Mouse (Mus musculus) cerebellum, adult 11-12 months (tissue): ENCODE results near the gene Mrpl54.

Source experiments
- DNase-seq: peaks from one replicate; pipeline ENCODE4 v3.0.0; 2022

Gene Mrpl54

DNA sequence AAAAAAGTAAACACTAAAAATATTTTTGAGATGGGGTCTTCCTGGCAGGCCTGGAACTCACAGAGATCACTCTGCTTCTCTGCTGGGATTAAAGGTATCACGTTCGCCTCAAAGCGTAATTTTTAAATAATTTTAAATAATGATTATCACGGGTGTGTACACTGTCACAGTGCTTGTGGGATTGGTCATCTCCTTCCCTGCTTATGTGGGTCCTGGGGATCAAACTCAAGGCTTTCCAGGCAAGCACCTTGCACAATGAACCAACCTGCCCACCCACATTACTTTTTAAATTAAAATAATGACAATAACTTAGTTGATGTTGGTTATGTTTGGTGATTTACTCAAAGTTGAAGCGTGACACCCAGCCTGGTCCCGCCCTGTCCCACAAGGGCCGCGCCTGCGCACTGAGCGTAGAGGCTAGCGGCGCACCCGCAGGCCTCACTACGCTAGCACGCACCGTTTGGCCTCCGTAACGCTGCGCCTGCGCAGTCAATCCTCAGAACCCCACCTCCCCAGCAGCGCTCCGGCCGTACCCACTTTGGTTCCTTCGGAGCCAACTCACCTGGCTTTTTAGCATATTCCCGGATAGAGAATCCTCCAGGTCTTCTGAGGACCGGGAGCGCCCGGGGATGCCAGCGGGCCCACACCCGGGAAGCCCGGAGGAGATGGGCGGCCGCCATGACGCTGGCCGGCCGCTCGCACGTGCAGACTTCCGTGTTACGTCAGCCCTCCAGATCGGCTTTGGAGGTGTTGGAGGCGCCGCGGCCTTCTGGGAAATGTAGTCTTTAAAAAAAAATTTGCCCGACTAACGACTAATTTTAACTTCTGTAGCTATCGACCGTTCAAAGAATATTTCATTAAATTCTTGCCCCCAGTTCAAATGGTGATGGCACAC lies at the start of gene Mrpl54, which contains the start of gene Apba3:
Gene Mrpl54 (minus strand): TSS at position 724 of the 895 bp plus-strand sequence.
Gene Apba3 (plus strand): TSS at position 750 of the 895 bp plus-strand sequence.
- peak; percentile 97 for DNase-seq

DNA sequence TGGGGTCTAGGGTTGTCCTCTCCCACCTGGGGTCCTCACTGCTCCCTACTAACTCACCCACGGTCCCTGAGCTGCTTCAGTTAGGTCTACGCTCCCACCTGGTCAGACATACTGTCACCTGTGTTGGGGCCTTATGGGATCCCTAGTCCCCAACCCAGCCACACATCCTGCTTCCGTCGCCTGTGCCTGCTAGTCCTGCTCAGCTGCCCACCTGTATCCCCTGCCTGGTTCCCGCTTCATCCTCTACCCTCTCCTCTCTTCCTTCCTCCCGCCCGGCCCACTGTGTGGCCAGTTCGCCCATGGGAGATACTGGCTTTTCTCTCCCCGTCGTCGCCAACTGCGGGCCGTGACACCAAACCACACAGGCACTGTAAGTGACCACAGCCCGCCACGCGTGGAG lies 48.9 kb upstream of the Mrpl54 start:
- DNase-seq = peak; percentile 51

DNA sequence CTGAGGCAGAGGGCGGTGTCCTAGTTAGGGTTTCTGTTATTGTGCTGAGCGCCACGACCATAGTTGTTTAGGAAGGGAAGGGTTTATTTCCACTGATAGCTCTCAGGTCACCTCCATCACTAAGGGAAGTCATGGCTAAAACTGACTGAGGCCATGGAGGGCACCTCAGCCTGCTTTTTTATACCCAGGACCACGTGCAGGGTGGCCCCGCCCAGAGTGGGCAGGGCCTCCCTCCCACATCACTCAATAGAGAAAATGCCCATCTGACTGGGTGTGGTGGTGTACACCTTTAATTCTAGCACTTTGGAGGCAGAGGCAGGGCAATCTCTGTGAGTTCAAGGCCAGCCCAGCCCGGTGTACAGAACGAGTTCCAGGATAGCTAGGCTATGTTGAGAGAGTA lies 47.5 kb upstream of the Mrpl54 start:
- DNase-seq = no peak

DNA sequence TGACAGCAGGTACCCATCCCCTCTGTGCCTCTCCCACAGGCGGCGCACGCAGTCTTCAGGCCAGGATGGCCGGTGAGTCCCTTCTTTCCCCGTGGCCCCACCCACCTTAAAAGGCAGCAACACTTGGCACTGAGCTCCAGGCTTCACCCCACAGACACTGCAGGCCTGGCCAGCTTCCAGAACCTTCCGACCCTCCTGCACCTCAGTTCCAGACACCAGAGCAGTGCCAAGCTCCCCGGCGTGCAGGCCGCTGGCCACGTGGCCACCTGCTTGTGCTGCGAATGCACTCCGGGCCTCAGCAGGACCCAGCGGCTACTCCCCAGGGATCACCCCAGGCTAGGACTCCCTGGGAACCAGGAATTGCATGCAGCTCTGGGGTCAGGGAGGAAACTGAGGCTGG lies 46.8 kb upstream of the Mrpl54 start:
- peak; percentile 59 for DNase-seq

DNA sequence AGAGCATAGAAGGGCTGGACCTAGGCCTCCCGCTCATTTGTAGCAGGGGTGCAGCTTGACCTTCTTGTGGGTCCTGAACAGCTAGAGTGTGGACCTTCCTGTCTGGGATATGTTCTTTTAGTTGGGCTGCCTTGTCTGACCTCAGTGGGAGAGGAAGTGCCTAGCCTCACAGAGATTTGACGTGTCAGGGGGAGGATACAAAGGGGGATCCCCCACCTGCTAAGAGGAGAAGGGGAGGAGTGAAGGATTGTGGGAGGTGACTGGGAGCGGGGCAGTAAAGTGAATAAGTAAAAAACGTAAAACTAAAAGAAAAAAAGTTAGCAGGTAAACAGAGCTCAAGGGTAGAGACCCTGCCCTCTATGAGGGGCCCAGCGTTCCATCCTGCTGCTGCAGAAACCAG lies 42.8 kb upstream of the Mrpl54 start:
- no peak for DNase-seq

DNA sequence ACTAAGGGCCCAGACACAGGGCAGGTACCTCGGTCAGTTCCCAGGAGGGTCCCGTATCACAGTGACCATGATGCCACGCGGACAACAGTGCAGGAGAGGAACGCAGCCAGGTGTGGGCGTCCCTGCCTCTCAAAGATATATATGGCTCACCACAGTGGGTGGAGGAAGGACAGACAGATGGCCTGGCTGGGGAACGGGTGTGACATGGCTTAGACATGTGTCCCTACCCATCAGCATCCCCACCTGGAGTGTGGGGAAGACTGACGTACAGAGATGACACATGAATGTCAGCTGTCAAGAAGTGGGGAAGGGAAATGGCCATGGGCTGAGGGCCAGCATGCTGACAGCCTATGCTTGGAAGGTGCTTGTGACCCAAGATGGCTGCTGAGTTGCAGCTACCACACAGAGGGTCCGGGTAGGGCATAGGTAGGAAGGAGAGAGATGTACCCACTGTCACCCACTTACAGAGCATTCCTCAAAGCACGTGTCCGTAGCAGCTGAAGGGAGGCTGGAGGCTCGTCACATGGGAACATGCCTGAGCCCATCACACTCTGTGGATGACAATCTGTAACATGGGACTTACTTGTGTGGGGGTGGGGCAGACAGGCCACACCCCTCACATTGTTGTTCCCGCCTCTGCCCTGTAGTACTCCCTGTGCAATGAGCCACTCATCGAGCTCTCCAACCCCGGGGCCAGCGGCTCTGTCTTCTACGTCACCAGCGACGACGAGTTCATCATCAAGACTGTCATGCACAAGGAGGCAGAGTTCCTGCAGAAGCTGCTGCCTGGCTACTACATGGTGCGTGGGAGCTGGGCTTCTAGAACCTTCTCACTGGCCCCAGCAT lies 40.3 kb upstream of the Mrpl54 start:
- no peak for DNase-seq

DNA sequence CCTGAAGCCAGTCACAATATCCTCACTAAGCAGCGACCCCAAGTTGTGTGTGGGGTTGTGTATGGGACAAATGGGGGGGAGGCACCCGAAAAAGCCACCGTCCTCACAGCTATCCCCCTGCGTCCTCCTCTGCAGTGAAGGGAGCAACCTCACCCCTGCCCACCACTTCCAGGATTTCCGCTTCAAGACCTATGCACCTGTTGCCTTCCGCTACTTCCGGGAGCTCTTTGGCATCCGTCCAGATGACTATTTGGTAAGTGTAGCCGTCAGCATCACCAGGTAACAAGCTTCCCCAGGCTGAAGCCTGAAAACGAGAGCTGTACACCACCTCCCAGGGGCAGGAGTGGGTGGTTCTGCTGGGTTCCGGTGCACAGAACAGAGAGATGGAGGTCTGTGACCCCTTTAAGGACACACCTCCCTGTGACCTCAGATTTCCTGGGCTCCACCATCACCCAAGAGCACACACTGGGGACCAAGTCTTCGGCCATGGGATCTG lies 39.5 kb upstream of the Mrpl54 start:
- DNase-seq = peak; percentile 60

DNA sequence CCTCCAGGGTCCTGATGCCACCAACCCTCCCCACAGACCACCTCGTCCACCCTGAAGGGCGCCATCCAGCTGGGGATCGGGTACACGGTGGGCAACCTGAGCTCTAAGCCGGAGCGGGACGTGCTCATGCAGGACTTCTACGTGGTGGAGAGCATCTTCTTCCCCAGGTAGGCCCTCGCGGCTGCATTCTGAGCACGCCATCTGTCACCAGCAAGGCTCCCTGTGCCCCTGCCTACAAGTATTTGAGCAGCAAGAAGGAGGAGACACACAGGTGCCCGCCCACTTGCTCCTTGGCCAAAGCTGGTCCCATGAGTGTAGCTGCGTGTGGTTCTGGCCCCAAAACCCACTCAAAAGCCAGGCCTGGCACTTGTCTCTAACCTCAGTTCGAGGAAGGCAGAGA lies 38.9 kb upstream of the Mrpl54 start:
- DNase-seq = peak; percentile 76

DNA sequence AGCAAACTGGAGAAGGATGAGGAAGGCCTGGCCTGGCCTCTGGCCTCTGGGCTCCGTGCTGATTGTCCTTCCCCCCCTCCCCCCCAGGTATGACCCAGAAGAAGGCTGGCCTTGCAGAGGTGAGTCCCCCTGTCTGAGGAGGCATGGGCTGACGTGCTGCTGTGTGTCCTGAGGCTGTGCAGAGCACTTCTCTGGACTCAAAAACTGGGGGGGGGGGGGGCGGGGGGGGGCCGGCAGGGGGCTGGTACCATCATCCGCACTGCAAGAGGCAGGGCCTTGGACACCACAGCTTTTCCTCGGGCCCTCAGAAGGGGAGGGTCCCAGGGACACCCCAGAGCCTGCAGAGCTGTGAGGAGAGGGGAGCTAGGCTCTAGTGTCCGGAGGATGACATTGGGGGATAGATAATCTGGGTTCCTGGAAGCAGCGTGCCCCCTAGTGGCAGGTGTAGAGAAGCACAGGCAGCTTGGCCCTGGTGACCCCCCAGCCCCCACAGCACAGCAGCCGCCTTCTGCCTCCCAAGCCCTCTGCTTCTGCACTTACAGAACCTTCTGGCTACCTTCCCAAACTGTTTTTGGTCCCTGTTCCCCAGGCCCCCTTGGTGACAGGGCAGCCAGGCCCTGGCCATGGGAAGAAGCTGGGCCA lies 38.0 kb upstream of the Mrpl54 start:
- DNase-seq = peak; percentile 80

DNA sequence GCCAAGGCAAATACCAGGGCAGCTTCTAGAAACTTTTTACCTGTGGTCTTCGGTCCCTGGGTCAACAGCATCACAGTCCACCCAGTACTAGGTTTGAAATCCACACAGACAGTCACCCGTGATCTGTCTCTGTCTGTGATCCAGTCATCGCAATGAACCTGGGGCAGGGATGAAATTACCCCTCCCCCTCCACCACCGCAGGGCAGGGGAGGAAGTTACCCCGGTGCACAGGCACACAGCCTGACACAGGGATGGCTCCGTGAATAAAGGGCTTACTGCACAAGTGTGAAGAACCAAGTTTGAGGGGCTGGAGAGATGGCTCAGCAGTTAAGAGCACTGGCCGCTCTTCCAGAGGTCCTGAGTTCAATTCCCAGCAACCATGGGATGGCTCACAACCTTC lies 37.0 kb upstream of the Mrpl54 start:
- DNase-seq = no peak

DNA sequence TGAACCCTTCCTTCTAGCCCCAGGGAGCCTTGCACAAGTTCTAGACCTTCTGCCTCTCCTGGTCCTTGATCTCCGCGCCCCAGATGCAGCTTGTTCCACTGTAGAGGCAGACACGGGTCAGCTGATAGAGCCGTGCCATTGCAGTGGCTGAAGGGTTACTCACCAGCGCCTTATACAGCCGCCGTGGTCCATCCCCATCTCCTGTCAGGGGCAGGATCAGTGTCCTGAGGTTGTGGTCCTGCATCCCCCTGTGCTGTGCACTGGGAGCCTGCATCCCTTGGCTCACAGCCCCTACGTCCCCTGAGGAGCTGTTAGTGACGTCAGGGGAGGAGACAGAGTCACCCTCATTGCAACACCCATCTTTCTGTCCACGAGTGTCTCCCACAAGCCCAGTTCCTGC lies 36.5 kb upstream of the Mrpl54 start:
- DNase-seq = peak; percentile 60

DNA sequence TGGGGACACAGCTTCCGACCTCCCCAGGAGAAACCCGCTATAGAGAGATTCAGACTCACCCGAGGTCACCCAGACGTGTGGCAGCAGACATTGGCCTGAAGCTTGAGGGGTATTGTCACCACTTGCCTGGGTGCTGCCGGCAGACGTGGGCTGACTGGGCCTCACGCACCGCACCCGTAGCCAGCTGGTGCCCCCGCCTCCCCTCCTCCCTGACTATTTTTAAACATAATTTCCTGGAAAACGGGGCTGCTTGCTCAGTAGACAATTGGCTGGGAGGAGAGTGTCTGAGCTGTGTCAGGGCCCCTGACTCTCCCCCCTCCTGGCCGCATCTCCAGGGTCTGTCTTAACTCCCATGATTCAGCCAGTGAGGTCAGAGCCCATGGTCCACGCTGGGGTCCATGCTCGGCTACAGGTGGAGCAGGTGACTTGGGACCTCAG lies 36.1 kb upstream of the Mrpl54 start:
- DNase-seq = peak; percentile 61

DNA sequence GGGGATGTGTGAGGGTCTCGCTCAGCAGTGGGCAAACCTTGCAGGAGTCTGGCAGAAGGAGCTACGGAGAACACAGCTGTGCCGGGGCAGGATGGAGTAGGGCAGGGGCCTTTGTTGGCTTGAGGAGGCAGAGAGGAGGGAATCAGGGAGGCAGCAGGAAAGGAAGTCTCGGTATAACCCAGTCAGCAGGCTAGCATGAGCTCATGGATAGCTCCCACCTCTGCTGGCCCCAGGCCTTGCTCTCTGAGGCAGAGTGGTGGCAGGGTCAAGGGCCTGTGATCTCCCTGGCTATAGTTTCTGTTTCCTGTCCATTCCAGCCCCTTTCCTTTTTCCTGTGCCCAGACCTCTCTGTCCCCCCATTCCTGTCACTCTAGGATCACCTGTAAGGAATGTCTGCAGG lies 35.6 kb upstream of the Mrpl54 start:
- DNase-seq = no peak

DNA sequence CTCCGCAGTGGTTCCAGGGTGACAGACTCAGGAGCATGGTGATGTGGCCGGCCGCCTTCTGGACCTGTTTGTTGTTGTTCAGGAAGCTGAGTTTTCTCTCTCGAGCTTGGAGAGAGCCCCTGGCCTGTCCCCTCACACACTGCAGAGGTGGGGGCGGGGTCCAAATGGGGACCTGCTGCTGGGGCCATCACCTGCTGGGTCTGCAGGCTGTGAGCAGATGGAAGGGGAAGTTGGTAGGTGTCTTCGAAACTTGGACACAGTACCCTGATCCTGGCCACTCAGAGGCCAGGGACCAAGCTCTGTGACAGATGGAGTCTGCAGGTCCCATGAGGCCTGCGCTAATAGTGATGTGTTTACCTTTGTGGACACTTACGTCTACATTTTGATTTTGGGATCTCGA lies 34.6 kb upstream of the Mrpl54 start:
- peak; percentile 88 for DNase-seq

DNA sequence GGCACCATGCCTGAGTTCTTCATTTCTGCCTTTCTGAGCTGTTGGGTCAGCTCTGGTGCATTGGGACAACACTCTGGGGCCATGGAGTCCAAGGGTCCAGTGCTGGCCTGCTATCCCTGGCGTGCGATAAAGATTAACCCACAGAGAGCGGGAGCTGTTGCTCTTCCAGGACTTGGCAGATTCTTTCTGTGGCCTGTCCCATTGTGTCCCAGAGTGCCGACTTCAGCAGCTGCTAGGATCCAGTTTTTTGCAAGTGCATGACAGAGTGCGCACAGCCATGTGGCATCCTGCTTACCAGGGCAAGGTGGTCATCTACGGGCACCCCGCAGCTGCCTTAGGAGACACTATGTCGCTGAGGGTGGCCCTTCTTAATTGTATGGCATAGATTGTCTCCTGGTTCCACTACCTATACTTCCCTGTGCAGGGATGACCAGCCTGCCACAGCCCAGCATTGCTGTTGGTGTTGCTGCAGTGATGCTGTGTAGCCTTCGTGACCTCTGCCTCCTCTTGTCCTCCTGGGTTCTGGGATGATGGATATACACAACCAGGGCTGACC lies 33.7 kb upstream of the Mrpl54 start:
- no peak for DNase-seq

DNA sequence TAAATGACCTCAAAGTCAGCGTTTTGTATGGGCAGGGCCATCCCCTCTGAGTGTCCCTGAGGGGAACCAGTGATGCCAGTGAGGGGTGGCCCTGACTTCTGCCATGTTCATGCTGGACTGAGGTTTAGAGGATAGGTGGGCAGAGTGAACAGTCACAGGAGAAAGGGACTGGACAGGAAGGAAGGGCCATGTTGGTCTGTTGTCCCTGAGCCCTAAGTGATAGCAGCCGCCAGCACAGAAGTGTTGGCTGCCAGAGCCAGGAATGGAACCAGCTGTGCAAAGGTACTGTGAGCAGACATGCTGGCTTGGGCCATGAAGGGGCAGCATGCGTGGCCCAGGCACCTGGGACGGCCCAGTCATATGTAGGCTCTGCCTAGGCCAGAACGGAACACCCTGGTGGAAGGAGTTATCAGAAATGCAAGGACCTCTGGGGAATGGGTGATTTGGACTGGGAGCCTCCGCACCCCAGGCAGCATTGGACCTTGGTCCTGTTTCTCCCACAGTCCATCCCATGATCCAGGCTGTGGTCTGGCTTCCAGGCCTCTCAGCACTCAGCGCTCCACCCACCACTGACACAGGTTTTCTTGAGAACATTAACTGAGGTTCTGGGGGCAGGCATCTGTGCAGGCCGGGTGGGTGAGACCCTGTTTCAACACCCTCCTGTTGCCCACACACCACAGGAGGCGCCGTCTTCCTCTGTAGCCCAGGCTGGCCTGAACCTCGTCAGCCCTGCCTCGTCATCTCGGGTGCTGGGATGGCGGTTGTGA lies 33.0 kb upstream of the Mrpl54 start:
- peak; percentile 56 for DNase-seq

DNA sequence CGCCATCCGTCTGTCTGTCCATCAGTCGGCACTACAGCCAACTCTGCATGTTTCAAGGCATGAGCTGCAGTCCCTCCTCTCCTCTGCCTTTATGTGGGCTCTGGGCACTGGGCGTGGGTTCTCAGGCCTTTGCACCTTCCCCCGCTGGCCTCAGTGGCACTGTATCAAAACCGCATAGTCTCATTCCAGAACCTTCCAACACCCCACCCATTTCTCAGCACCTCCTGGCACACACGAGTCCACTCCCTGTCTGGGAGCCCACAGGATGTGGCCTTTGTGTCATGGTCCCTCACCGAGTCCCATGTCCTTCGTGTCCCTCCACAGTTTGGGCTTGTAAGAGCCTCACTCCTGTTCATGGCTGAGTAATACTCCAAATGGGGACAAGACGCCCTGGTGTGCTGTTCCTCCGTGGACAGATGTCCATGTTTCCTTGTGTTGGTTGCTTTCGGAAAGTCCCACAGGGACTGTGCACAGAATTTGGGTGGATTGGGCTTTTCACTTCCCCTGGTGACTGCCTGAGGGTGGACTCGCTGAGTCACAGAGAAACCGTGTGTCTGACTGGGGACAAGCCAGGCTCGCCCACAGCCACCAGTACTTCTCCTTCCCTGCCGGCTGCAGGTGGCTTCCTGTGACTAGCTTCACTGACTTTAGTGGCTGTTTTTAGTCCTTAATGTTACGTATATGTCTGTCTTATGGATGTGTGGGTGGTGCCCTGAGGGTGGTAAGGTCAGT lies 31.8 kb upstream of the Mrpl54 start:
- peak; percentile 55 for DNase-seq

DNA sequence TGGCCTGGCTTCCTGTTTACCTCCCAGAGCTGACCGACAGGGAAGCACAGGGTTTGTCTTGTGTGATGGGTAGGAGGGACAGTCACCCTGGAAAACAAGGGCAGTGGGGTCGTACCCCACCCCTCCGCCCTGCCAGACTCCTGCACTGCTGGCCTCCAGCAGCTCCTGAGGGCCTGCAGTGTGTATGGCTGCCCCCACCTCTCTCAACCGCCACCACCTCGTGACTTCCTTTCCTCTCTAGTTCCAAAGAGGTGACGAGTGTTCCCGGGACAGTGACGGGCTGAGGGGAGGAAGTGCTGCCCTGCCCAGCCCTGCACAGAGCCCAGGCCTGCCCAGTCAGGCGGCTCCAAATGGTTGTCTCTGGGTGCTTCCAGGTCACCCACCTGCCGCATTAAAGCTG lies 31.1 kb upstream of the Mrpl54 start:
- DNase-seq = peak; percentile 54

DNA sequence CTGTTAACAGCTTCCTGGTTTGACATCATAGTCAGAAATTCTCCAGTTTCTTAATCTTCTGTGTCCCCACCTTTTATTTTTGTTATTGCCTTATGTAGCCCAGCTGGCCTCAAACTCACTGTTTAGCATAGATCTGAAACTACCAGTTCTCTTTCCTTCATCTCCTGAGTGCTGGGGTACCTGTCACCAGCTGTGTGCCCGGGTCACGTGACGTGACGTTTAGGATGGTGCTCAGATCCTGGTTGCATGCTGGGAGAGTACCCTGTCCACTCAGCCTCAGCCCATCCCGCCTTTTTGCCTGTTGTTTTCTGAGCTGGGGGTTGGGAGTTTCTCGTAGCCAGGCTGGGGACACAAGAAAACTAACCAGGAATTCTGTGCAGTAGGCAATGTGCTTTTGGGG lies 30.5 kb upstream of the Mrpl54 start:
- peak; percentile 42 for DNase-seq

DNA sequence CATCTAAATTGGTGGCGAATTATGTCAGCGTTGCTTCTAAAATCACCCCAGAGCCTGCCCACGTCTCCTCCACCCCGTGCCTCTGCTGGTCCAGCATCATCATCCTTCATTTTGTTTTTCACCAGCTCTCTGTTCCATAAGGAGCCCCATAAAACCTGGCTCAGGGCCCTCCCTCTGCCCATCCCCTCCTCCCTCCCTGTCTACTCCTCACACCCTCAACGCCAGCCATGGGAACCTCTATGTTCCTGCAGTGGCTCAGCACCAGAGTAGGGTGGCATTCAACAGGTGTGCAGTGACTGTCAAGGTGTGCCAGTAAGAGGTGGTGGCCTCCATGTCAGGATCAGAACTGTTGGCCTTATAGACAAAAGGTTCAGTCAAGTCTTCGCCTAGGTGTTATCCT lies 28.5 kb upstream of the Mrpl54 start:
- DNase-seq = peak; percentile 75

DNA sequence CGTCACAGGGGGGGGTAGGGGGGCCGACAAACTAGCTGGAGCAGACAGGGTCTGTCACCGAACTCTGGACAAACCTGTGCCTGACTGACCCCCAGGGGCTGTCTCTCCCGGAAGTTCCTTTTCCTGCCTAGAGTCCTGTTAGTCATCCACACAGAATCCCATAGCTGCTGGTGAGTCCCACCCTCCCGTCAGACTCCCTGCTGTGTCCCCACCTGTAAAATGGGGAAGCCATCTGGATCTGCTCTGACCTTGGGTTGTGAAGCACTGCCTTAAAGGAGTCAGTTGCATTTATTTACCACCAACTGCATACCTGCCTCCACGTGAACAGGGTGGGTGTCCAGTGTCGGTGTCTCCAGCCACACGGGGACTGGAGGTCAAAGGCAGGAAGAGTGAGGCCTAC lies 27.7 kb upstream of the Mrpl54 start:
- peak; percentile 92 for DNase-seq
